Mouse (Mus musculus) forebrain, embryonic 10.5 days (tissue): Measurements from ENCODE around the gene Art2b. TPM values are rescaled to one million over a fixed set of nuclear protein-coding genes. Genes with fewer than 3 reads are reported as not detected.

ENCODE experiments used
- DNase-seq: peaks from one replicate; pipeline ENCODE4 v3.0.0-alpha.2; 2017; ENCODE audit warnings: low spot score; ENCODE audit errors: extremely low spot score
- H3K27ac ChIP-seq: fragments of 300-500 bp; sonication (generic); 2 replicates; pipeline ENCODE4 v1.5.1; 2016; ENCODE audit warnings: mild to moderate bottlenecking
- H3K27me3 ChIP-seq: fragments of 300-500 bp; sonication (generic); 2 replicates; pipeline ENCODE4 v1.6.1; 2016; ENCODE audit warnings: mild to moderate bottlenecking; ENCODE audit not compliant: poor library complexity, severe bottlenecking
- H3K36me3 ChIP-seq: fragments of 300-500 bp; sonication (generic); replicated peaks from 2 replicates; pipeline ENCODE4 v1.6.1; 2016; ENCODE audit warnings: mild to moderate bottlenecking, moderate library complexity
- H3K4me1 ChIP-seq: fragments of 300-500 bp; sonication (generic); 2 replicates; pipeline ENCODE4 v1.6.1; 2016
- H3K4me3 ChIP-seq: fragments of 300-500 bp; sonication (generic); 2 replicates; pipeline ENCODE4 v1.5.1; 2016; ENCODE audit warnings: mild to moderate bottlenecking, moderate library complexity
- H3K9me3 ChIP-seq: fragments of 300-500 bp; sonication (generic); 2 replicates; pipeline ENCODE4 v1.6.1; 2016; ENCODE audit warnings: mild to moderate bottlenecking, moderate library complexity
- WGBS: fragments of 180-500 bp; shearing (Covaris S2); methylation state at CpG from one replicate; pipeline ENCODE4 v1.1.7; 2016; 5-methylcytosine and 5-hydroxymethylcytosine counted together
- polyA plus RNA-seq: library from polyadenylated mRNA; unstranded; fragments of >200 nt; fragmentation: Nextera tagmentation; extraction: Ambion mirVana; gene quantifications from 2 replicates; pipeline ENCODE4 v1.2.1, GENCODE M21; 2016

Gene Art2b
- polyA plus RNA-seq, 1 experiment from 2014 or later: not detected

DNA sequence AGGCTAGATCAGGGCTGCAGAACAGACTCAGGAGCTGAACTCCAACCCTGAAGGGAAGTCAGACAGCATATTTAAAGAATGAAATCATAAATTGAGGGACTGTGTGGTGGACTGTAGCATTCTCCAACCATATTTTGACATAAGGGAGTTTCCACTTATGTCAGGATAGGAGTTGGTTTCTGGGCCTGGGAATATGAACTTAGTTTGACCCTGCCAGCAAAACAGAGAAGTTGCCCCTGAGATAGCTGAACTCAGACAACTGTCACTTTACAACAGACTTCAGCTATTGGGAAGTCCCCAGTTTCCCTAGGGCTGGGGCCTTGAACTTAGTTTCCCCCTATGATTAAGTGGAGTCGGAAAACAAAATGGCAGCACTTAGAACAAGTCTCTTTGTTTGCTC lies 33.9 kb downstream of the Art2b start:
- no peak for DNase-seq
- Histone ChIP-seq H3K27ac (no peak overlapping the region), H3K36me3 (no peaks in the 10 kb centered on the region), H3K27me3 (no peaks in the 10 kb centered on the region), H3K9me3 (no peaks in the 10 kb centered on the region), H3K4me3 (no peak overlapping the region), H3K4me1 (0 out of 2 replicates have a peak, but pooled peaks cover 6% of the 10 kb centered on the region)
- 92% methylated on average over 1 of the region's 1 CpGs for WGBS

DNA sequence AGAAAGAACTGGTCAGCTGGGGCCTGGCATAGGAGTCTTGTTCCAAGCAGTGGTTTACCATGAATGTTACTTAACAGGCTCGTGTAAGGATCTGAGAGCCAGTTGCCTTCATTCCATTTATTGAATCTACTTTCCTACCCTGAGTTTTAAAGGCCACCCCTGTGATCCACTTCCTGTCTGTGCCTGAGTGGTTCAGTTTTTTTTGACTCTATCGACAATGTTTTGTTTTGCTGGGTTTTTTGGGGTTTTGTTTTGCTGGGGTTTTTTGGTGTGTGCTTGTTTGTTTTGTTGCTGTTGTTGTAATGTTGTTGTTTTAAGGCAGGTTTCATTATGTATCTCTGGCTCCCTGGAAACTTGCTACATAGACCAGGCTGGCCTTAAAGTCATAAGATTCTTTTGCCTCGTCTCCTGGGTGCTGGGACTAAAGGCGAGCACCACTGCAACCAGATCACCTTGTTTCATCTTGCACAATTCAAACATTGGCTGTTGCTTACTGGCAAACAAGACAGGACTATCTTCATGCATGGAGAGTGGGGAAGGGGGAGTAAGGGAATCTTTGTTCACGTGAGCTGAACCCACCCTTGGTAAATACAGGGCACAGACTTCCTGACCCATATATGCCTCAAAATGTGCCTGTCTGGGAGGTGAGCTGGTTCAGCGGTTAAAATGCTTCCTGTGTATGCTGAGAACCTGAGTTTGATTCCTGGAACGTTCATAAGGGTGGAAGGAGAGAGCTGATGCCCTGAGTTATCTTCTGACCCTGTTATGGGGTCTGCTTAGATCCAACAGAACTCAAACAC lies 34.5 kb downstream of the Art2b start:
- 77% methylated on average over 7 of the region's 7 CpGs for WGBS
- 0 out of 2 replicates have a peak, but pooled peaks cover 6% of the 10 kb centered on the region for H3K4me1 ChIP-seq
- DNase-seq: no peak
- H3K9me3 ChIP-seq: no peaks in the 10 kb centered on the region
- H3K4me3 ChIP-seq: no peak overlapping the region
- H3K27me3 ChIP-seq: no peaks in the 10 kb centered on the region
- H3K27ac ChIP-seq: no peak overlapping the region
- no peaks in the 10 kb centered on the region for H3K36me3 ChIP-seq

DNA sequence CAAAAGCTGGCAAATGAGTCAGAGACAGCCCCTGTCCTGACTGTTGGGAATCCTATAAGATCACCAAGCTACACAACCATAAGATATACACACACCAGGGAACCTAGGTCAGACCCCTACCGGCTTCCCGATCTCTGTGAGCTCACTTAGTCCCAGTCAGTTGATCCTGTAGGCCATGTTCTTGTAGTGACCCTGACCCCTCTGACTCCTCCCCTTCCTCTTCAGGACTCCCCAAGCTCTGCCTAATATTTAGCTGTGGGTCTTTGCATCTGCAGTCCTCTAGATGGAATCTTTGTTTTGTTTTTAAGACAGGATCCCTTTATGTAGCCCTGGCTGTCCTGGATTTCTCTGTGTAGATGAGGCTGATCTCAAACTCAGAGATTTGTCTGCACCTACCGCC lies 36.1 kb downstream of the Art2b start:
- H3K27me3 ChIP-seq: no peaks in the 10 kb centered on the region
- 0 out of 2 replicates have a peak, but pooled peaks cover 6% of the 10 kb centered on the region for H3K4me1 ChIP-seq
- H3K27ac ChIP-seq: no peak overlapping the region
- no peak overlapping the region for H3K4me3 ChIP-seq
- WGBS: 81% methylated on average over 3 of the region's 3 CpGs
- DNase-seq: no peak
- H3K9me3 ChIP-seq: no peaks in the 10 kb centered on the region
- no peaks in the 10 kb centered on the region for H3K36me3 ChIP-seq

DNA sequence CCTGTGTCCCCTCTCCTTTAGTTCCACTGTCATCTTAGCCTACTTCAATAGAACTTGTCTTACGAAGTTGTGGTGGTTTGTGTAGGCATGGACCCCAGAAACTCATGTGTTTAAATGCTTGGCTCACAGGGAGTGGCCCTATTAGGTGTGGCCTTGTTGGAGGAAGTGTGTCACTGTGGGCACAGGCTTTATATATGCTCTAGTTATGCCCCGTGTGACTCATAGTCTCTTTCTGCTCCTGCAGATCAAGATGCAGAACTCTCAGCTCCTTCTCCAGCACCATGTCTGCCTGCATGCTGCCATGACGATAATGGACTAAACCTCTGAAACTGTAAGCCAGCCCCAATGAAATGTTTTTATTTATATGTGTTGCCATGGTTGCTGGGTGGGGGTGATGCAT lies 37.7 kb downstream of the Art2b start:
- Histone ChIP-seq H3K4me1 (0 out of 2 replicates have a peak, but pooled peaks cover 6% of the 10 kb centered on the region), H3K9me3 (no peaks in the 10 kb centered on the region), H3K36me3 (no peaks in the 10 kb centered on the region), H3K4me3 (no peak overlapping the region), H3K27me3 (no peaks in the 10 kb centered on the region), H3K27ac (no peak overlapping the region)
- no peak for DNase-seq
- 89% methylated on average over 3 of the region's 3 CpGs for WGBS

DNA sequence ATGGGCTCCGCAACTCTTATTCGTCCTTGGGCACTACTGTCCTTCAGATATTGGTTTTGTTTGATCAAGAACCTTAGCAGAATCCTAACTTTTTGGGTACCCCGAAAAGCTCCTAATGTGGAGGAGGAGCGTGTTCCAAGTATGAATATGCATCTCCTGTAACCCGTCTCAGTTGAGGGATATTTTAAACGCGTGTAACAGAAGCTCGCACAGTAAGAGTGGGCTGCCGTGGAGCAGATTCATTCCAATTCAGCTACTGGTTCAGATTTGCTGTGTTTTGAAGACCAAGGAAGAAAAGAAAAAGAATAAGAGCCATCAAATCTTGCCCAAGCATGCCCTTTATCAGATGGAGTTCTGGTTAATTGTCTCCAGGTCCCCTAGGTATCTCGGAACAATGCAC lies 43.7 kb downstream of the Art2b start:
- 77% methylated on average over 10 of the region's 10 CpGs for WGBS
- H3K27ac ChIP-seq: no peak overlapping the region
- no peak overlapping the region for H3K4me3 ChIP-seq
- H3K4me1 ChIP-seq: peaks cover 8% of the 10 kb centered on the region
- DNase-seq: no peak
- H3K27me3 ChIP-seq: peaks cover 9% of the 10 kb centered on the region
- no peaks in the 10 kb centered on the region for H3K9me3 ChIP-seq
- no peaks in the 10 kb centered on the region for H3K36me3 ChIP-seq

DNA sequence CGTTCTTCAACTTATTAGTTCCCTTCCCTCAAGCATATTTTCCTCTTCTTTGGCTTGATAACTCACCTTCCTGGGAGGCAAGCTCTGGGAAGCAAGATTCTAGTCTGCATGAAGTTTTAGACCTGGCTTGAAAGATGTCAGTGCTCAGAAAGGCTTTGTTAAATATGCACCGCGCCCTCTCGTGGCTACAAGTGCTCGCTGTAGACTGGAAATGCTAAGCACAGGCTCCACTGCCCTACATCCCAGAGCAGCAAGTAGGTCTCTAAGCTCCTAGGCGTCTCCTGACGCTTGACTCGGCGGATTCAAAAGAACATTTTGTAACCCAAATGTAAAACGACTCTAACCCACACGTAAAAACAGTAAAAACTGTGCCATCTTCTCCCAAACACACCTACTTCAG lies 44.3 kb downstream of the Art2b start:
- Histone ChIP-seq H3K27ac (no peak overlapping the region), H3K36me3 (no peaks in the 10 kb centered on the region), H3K9me3 (no peaks in the 10 kb centered on the region), H3K4me1 (peaks cover 8% of the 10 kb centered on the region), H3K27me3 (peaks cover 9% of the 10 kb centered on the region), H3K4me3 (peak overlapping the region; percentile 12; the same call in 1 of the 2 replicates)
- DNase-seq: peak; percentile 76
- WGBS: 5% methylated on average over 11 of the region's 11 CpGs

DNA sequence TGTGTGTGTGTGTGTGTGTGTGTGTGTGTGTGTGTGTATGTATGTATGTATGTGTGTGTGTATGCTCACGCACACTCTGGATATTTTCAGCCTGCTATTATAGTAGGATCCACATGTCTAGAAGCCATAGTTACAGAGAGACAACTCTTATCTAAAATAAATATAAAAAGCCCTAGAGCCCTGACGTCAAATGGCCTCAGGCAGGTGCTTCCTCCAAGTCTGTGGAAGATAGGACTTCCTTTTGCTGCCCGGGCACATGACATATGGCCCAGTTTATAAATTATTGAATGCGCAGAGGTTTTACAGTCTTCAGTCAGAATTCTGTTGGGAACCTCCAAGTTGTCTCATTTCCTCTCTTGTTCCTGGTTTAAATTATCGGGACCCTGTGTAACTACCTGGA lies 44.7 kb downstream of the Art2b start:
- no peak overlapping the region for H3K27ac ChIP-seq
- H3K36me3 ChIP-seq: no peaks in the 10 kb centered on the region
- H3K4me1 ChIP-seq: peaks cover 11% of the 10 kb centered on the region
- H3K9me3 ChIP-seq: no peaks in the 10 kb centered on the region
- peaks cover 9% of the 10 kb centered on the region for H3K27me3 ChIP-seq
- 83% methylated on average over 5 of the region's 5 CpGs for WGBS
- no peak for DNase-seq
- H3K4me3 ChIP-seq: no peak overlapping the region

DNA sequence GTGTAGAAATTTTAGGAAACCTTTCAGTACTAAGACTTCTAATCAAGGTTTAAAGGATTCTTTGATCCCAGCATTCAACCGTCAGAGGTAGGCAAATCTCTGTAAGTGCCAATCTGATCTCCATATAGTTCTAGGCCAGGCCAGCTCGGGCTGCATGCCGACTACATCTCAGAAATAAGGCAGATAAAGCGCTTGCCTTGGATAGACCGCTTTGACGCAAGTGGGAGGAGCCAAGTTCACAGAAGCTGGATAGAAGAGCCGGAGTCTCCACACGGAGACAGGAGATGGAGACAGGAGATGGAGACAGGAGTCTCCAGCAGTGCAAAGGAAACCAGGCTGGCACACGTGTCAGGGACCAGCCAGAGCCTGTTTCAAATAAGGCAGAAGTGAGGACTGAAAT lies 45.6 kb downstream of the Art2b start:
- H3K27ac ChIP-seq: no peak overlapping the region
- no peak for DNase-seq
- 58% methylated on average over 9 of the region's 9 CpGs for WGBS
- no peaks in the 10 kb centered on the region for H3K36me3 ChIP-seq
- peaks cover 17% of the 10 kb centered on the region for H3K4me1 ChIP-seq
- H3K4me3 ChIP-seq: no peak overlapping the region
- no peaks in the 10 kb centered on the region for H3K9me3 ChIP-seq
- H3K27me3 ChIP-seq: peaks cover 10% of the 10 kb centered on the region

DNA sequence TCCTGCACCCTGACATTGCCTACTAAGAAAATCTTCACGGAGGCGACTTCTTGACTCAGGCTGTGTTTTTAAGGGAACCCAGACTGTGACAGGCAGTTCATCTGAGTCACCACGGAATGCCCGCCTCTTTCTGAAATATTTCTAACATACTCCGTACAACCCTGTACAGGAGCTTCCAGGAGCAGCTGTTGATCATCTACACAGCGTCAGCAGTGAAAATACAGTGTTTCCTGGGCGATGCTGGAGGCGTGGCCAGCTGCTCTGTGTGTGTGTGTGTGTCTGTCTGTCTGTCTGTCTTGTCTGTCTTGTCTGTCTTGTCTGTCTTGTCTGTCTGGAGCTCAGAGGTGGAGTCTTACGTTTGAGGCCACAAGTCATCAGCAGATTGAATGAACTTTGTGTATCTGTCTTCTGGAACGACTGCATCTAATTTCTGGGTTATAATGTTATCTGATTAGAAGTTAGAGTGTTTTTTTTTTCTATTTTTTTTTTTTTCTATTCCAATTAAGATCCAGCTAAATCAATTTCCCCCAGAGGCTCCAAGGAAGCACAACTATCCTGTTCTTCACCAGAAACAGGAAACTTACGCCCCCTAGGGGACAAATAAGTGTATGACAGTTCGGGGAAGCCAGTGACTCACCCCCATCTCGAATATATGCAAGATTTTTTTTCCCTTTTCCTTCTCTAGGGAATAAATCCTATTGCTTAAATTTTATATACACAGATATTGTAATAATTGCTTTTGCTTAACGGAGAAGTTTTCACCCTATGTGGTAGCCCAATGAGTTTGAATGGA lies 47.1 kb downstream of the Art2b start:
- Histone ChIP-seq H3K27ac (no peak overlapping the region), H3K27me3 (peaks cover 20% of the 10 kb centered on the region), H3K4me3 (no peak overlapping the region), H3K9me3 (no peaks in the 10 kb centered on the region), H3K4me1 (peaks cover 24% of the 10 kb centered on the region), H3K36me3 (no peaks in the 10 kb centered on the region)
- no peak for DNase-seq
- WGBS: 65% methylated on average over 14 of the region's 14 CpGs

DNA sequence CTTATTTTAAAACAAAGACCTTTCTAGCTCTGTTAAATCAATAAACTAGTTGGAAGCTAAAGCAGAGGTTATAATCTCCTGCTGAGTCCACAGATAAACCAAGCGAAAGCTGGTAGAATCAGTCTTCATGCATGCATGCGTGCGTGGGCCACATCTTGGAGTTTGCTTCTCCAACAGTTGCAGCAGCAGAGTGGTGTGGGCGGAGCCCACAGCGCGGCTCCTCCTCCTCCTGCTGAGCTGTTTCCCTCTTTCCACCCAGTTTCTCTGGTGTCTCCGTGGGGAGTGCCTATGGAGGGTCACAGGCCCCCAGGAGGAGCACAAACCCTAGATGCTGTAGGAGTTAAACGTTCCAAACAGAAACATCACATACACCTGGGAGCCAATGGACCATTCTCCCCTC lies 47.9 kb downstream of the Art2b start:
- WGBS: 51% methylated on average over 8 of the region's 8 CpGs
- peaks cover 24% of the 10 kb centered on the region for H3K4me1 ChIP-seq
- H3K36me3 ChIP-seq: no peaks in the 10 kb centered on the region

DNA sequence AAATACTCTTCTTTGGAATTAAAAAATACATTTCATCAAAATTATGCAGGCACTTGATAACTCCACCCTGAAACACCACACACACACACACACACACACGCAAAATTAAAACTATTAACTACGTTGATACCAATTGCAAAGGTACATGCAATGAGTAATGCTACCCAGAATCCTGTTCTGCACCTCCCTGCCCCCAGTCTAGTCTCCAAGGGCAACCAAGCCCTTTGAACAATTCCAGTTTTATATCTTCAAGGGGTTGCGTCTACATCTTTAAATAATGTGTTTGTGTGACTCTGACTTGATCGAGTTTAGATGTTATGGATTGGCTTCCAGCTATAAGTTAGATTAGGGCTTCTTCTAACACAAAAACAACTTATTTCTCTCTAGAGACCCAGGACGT lies 49.9 kb downstream of the Art2b start:
- DNase-seq: no peak
- Histone ChIP-seq H3K36me3 (no peaks in the 10 kb centered on the region), H3K27ac (no peak overlapping the region), H3K4me1 (peaks cover 16% of the 10 kb centered on the region), H3K4me3 (no peak overlapping the region), H3K27me3 (peaks cover 15% of the 10 kb centered on the region), H3K9me3 (no peaks in the 10 kb centered on the region)
- WGBS: 82% methylated on average over 5 of the region's 5 CpGs

More for the DNA sequence above, 47.9 kb downstream of the Art2b start:
- H3K27me3 ChIP-seq: peaks cover 20% of the 10 kb centered on the region
- H3K9me3 ChIP-seq: no peaks in the 10 kb centered on the region
- H3K27ac ChIP-seq: no peak overlapping the region
- no peak overlapping the region for H3K4me3 ChIP-seq
- no peak for DNase-seq

DNA sequence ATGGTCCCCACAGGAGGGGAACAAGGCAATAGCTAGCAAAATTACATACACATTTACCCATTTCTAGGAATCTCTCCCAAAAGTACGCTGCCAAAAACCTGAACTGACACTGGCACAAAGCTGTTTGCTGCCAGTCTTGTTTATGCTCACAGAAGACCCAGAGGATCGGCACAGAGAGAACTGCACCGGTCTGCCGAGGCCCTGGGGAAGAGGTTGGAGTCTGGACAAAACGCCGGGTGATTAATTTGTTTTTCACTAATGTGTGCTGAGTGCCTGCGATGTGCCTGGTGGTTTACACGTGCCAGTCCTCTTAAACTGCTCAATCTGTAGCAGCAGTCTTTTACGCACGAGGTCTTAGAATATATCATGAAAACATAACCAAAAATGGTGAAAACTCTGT lies 50.3 kb downstream of the Art2b start:
- 87% methylated on average over 10 of the region's 10 CpGs for WGBS

DNA sequence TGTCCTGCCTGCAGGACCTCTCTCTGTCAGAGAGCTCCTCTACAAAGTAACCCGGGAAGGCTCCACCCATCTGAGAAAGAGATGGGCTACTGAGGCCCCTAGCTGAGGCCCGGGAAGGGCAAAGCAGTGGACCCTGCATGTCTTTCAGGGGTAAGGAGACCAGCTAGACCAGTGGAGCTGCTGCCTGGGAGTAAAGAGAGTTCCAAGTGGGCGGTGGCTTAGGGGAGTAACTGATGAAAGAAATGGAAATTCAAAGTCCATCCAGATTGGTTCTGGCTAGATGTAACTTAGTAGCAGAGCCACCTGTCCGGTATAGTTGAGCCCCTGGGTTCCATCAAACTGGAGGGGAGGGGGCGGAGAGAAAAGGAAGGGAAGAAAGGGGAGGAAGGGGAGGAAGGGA lies 51.0 kb downstream of the Art2b start:
- H3K4me1 ChIP-seq: peaks cover 16% of the 10 kb centered on the region
- 33% methylated on average over 5 of the region's 5 CpGs for WGBS
- H3K27me3 ChIP-seq: peaks cover 11% of the 10 kb centered on the region
- no peak overlapping the region for H3K4me3 ChIP-seq
- DNase-seq: no peak
- no peaks in the 10 kb centered on the region for H3K36me3 ChIP-seq
- H3K27ac ChIP-seq: no peak overlapping the region
- no peaks in the 10 kb centered on the region for H3K9me3 ChIP-seq

More for the DNA sequence above, 50.3 kb downstream of the Art2b start:
- Histone ChIP-seq H3K4me3 (no peak overlapping the region), H3K36me3 (no peaks in the 10 kb centered on the region), H3K27me3 (peaks cover 15% of the 10 kb centered on the region), H3K4me1 (peaks cover 16% of the 10 kb centered on the region), H3K27ac (no peak overlapping the region), H3K9me3 (no peaks in the 10 kb centered on the region)
- no peak for DNase-seq
